Mouse (Mus musculus): ENCODE results near the gene Med8. TPM values are rescaled to one million over a fixed set of nuclear protein-coding genes. Genes with fewer than 3 reads are reported as not detected.
A peak's percentile ranks its signal among the peaks of the same experiment; 100 is the strongest.

Gene Med8
- polyA plus RNA-seq, 1 experiment from 2014 or later: 144 TPM

DNA sequence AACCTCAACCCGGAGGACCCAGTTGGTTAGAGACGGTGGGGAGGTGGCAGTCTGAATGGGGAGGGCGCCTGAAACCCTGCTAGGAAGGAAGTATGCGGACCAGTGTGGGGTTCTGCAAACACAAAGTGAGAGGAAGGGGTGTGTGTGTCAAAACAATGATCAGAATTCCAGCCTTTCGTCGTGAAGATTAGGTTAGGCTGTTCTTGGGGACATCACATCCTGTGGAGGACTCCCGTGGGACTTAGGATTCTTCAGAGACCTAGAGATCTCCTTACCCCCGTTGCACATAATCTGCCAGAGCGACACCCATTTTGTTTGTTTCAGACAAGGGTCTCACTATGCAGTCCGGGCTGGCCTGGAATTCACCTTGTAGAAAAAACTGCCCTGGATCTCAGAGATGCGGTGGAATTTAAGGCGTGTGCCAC is 28.7 kb downstream of the Med8 start:
- peak overlapping the region; percentile 84 for H3K9ac ChIP-seq (replicated peaks)
- peak overlapping the region; percentile 87 for H3K27ac ChIP-seq (replicated peaks)
- H3K9me3 ChIP-seq: no peaks in the 10 kb centered on the region
- no peak for ATAC-seq (ENCODE audit: low FRiP score, low read depth)
- peaks cover 20% of the 10 kb centered on the region for H3K36me3 ChIP-seq
- H3K4me3 ChIP-seq: peak overlapping the region; percentile 79
- no peaks in the 10 kb centered on the region for H3K27me3 ChIP-seq
- peak overlapping the region; percentile 99 for H3K4me2 ChIP-seq (replicated peaks)
- H3K4me1 ChIP-seq: peaks cover 37% of the 10 kb centered on the region
- 10% methylated on average over 12 of the region's 12 CpGs for WGBS

DNA sequence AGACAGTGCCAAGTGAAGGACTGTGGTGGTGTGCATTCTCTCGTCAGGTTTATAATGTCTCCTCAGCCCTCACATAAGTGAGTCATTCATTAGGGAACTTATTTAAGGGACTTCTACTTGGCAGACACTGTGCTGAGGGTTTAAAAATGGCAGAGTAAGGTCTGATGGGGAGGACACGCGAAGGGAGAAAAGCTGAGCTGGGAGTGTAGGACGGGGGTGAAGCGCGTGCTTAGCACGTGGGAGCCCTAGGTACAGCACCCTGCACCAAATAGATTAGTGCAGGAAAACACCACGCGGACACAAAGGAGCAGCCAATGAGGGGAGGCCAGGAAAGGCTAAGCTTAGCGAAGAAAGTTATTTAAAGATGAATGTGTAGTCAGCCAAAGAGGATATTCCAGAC is 36.0 kb downstream of the Med8 start:
- Histone ChIP-seq H3K36me3 (no peaks in the 10 kb centered on the region), H3K4me1 (peaks cover 16% of the 10 kb centered on the region; the same call in 1 of the 2 replicates), H3K9me3 (no peaks in the 10 kb centered on the region), H3K4me2 (replicated peaks) (no peak overlapping the region), H3K4me3 (no peak overlapping the region), H3K27ac (replicated peaks) (no peak overlapping the region), H3K9ac (replicated peaks) (no peak overlapping the region), H3K27me3 (peaks cover 17% of the 10 kb centered on the region)
- ATAC-seq (ENCODE audit: low FRiP score, low read depth): no peak
- 84% methylated on average over 10 of the region's 10 CpGs for WGBS

DNA sequence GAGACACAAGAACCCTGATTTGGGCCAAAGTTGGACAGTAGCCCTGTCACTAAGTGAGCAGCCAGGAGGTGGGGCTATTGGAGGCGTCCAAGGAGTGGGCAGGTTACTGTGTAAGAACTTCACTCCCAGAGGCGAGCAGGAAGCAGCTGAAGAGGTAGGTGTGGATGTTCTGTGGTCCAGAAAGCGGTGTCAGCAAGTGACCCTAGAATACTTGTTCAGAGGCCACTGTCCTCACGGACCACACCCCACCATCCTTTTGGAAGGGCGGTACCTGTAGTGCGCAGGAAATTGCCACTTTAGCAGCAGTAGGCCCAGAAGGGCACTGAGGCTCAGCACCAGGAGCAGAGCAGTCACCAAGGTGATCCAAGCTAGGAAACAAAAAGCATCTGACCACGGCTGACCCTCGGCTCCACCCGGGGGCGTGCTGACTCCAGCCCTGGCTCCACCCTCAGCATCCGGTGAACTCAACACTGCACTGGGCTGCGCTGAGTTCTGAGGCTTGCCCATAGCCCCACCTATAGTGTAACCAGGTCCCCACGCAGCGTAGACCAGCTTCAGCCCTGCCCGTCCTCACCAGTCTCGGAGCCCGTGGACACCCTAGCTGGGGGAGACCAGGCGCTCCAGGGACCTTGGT is 36.8 kb downstream of the Med8 start:
- Histone ChIP-seq H3K4me2 (replicated peaks) (peak overlapping the region; percentile 69), H3K4me3 (peak overlapping the region; percentile 43), H3K9ac (replicated peaks) (peak overlapping the region; percentile 51), H3K36me3 (no peaks in the 10 kb centered on the region), H3K4me1 (peaks cover 16% of the 10 kb centered on the region; the same call in 1 of the 2 replicates), H3K9me3 (no peaks in the 10 kb centered on the region), H3K27ac (replicated peaks) (no peak overlapping the region), H3K27me3 (peaks cover 17% of the 10 kb centered on the region)
- peak; percentile 76 for ATAC-seq (ENCODE audit: low FRiP score, low read depth)
- 20% methylated on average over 18 of the region's 18 CpGs for WGBS

DNA sequence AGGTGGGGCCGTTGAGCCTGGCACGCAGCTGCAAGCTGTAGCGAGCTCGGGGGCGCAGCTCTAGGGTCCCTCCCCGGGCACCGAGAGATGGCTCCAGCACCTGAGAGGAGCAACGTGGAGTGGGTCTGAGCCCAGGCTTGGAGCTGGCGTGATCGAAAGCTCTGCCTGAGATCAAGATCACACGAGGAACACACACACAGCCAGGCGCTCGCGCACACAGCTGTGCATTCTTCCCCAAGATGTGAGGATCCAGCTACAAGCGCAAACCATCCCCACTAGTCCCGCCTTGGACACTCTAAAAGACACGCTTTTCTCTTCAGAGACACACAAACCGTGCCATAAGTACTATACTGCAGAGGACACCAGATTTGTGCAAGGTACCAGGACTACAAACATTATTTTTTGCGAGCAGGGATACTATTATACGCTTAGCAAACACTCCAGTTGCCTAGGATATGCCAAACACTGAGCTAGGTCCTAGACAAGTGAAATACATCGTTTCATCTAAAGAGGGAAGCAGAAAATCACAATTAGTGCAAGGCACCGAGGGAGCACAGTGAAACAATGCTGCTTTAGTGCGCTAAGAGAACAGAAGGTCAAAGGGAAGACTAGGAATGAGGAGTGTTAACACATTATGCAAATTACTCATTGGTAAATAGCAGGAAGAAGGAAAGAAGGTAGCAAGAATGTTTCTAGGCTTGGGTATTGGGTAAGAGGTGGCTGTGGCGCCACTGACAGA is 37.4 kb downstream of the Med8 start:
- Histone ChIP-seq H3K9me3 (no peaks in the 10 kb centered on the region), H3K9ac (replicated peaks) (peak overlapping the region; percentile 51), H3K4me1 (peaks cover 16% of the 10 kb centered on the region; the same call in 1 of the 2 replicates), H3K27me3 (peaks cover 17% of the 10 kb centered on the region), H3K27ac (replicated peaks) (no peak overlapping the region), H3K4me3 (peak overlapping the region; percentile 43), H3K36me3 (no peaks in the 10 kb centered on the region), H3K4me2 (replicated peaks) (peak overlapping the region; percentile 69)
- WGBS: 22% methylated on average over 24 of the region's 24 CpGs
- peak; percentile 38 for ATAC-seq (ENCODE audit: low FRiP score, low read depth)

DNA sequence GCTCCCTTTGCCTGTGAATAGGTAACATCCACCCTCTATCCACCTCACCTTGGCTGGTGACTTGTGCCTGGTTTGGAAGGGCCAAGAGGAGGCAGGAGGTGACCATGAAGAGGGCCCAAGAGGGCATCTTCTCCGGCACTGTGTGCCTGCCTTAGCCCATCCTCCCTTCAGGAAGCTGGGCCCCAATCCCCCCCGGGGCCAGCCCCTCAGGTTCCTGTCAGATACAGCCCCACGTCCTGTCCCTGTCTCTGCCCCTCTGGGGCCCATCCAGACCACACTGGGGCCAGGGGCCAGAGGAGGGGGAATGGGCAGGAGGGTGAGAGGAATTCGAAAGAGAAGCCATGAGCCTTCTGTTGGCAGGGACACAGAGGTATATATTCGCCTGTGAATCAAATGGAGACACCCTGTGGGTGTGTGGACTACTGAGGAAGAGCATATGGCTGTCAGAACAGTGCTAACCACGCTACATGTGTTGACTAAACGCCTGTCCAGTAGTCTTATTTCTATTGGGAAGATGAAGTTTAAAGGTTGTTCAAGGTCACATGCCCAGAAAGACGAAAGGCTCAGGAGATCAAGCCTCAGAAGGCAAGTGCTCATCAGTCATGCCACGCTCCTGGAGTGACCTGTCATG is 48.3 kb downstream of the Med8 start, which contains the start of gene Mpl:
Mpl (minus strand) TSS at position 169 of the 631 bp plus-strand sequence.
- 78% methylated on average over 9 of the region's 9 CpGs for WGBS
- Histone ChIP-seq H3K4me1 (no peaks in the 10 kb centered on the region), H3K4me2 (replicated peaks) (no peak within 1 kb of the TSS), H3K36me3 (no peaks in the 10 kb centered on the region), H3K27ac (replicated peaks) (no peak within 1 kb of the TSS), H3K27me3 (no peaks in the 10 kb centered on the region), H3K9ac (replicated peaks) (no peak within 1 kb of the TSS), H3K4me3 (no peak within 1 kb of the TSS), H3K9me3 (no peaks in the 10 kb centered on the region)
- no peak for ATAC-seq (ENCODE audit: low FRiP score, low read depth)

DNA sequence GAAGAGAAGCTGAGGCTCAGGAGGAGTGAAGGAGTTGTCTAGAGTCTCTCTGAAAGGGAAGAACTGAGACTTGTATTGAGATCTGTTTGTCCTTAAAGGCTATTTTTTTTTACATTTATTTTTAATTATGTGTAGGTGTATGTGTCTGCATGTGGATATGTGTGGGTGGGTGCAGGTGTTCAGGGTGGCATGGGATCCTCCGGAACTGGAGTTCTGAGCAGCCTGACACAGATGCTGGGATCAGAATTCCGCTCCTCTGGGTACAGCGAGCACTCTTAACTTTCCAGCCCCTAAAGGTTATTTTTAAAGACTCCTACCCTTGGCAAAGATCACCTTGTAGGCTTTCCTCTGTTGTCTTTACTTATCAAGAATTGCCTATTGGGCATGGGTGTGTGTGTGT is 55.8 kb downstream of the Med8 start:
- no peaks in the 10 kb centered on the region for H3K36me3 ChIP-seq
- WGBS: 87% methylated on average over 3 of the region's 3 CpGs
- H3K4me1 ChIP-seq: no peaks in the 10 kb centered on the region
- no peak overlapping the region for H3K27ac ChIP-seq (replicated peaks)
- ATAC-seq (ENCODE audit: low FRiP score, low read depth): no peak
- H3K9me3 ChIP-seq: no peaks in the 10 kb centered on the region; the same call in 1 of the 2 replicates
- no peak overlapping the region for H3K4me3 ChIP-seq
- no peak overlapping the region for H3K4me2 ChIP-seq (replicated peaks)
- H3K9ac ChIP-seq (replicated peaks): no peak overlapping the region
- H3K27me3 ChIP-seq: no peaks in the 10 kb centered on the region

Other genes with a start within 250 kb of the Med8 start
- gene Kdm4a, start 229.3 kb upstream of the Med8 start, polyA plus RNA-seq (2016; fragmentation: Nextera tagmentation; extraction: Ambion mirVana): 57.0 and 57.2 TPM in 2 replicates
- gene Ptprf, start 117.9 kb upstream of the Med8 start, polyA plus RNA-seq (2016; fragmentation: Nextera tagmentation; extraction: Ambion mirVana): 113 and 123 TPM in 2 replicates
- gene Szt2, start 64 bp upstream of the Med8 start, polyA plus RNA-seq (2016; fragmentation: Nextera tagmentation; extraction: Ambion mirVana): 12.0 and 13.6 TPM in 2 replicates
- 35.4 and 37.6 TPM in 2 replicates for gene Elovl1, start 18.8 kb downstream of the Med8 start, polyA plus RNA-seq (2016; fragmentation: Nextera tagmentation; extraction: Ambion mirVana)
- 233 and 235 TPM in 2 replicates for gene Cdc20, start 28.0 kb downstream of the Med8 start, polyA plus RNA-seq (2016; fragmentation: Nextera tagmentation; extraction: Ambion mirVana)
- 0.54 and 0.77 TPM in 2 replicates for gene Mpl, start 48.2 kb downstream of the Med8 start, polyA plus RNA-seq (2016; fragmentation: Nextera tagmentation; extraction: Ambion mirVana)
- 16.2 and 21.0 TPM in 2 replicates for gene Tie1, start 80.7 kb downstream of the Med8 start, polyA plus RNA-seq (2016; fragmentation: Nextera tagmentation; extraction: Ambion mirVana)
- gene 2610528J11Rik, start 117.7 kb downstream of the Med8 start, polyA plus RNA-seq (2016; fragmentation: Nextera tagmentation; extraction: Ambion mirVana): 0.26 and 0.48 TPM in 2 replicates
- 0.13 and 0.26 TPM in 2 replicates for gene Tmem125, start 134.7 kb downstream of the Med8 start, polyA plus RNA-seq (2016; fragmentation: Nextera tagmentation; extraction: Ambion mirVana)
- 0.92 and 1.5 TPM in 2 replicates for gene Cfap57, start 211.4 kb downstream of the Med8 start, polyA plus RNA-seq (2016; fragmentation: Nextera tagmentation; extraction: Ambion mirVana)
- gene Ebna1bp2, start 211.5 kb downstream of the Med8 start, polyA plus RNA-seq (2016; fragmentation: Nextera tagmentation; extraction: Ambion mirVana): 167 TPM in 2 replicates
- gene Olfr62, start 249.6 kb downstream of the Med8 start, polyA plus RNA-seq (2016; fragmentation: Nextera tagmentation; extraction: Ambion mirVana): not detected in 2 replicates

All from midbrain, embryonic 12.5 days (tissue).